Mouse (Mus musculus) left cerebral cortex, postnatal 36 days (tissue): ENCODE measurements at regions not wholly inside any gene's neighbourhood (a gene's known extent, or its start where the extent isn't known, plus 50 kb on each side); places are given as distances from the start of the nearest gene placed in this dataset.
A peak's percentile ranks its signal among the peaks of the same experiment; 100 is the strongest.

Source experiments
- DNase-seq, 2 experiments: peaks; one replicate each; pipeline ENCODE4 v3.0.0; 2021 to 2022; ENCODE audit warnings: low spot score in 2 of 2, mixed read lengths in 1 of 2
- intact Hi-C: fragments of 180-260 bp; cut with DNase I; formaldehyde crosslinking; loops from one replicate; pipeline ENCODE4 v1.15.1; 2025

DNA sequence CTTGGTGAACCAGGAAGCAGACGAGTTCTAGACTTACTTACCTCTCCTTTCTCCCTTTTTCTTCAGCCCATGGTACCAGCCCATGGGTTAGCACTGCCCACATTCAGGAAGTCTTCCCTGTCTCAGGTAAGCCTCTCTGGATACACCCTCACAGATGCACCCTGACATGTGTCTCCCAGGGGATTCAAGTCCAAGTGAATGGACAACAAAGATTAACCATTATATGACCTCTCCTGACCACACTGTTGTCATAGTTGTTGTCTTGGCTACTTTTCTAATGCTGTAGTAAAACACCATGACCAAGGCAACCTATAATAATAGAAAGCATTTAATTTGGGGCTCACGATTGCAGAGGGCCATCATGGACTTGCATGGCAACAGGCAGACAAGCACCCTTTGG is 98.8 kb upstream of the Vash1 start:
- intact Hi-C loops = no loop called here
- no peak for DNase-seq

DNA sequence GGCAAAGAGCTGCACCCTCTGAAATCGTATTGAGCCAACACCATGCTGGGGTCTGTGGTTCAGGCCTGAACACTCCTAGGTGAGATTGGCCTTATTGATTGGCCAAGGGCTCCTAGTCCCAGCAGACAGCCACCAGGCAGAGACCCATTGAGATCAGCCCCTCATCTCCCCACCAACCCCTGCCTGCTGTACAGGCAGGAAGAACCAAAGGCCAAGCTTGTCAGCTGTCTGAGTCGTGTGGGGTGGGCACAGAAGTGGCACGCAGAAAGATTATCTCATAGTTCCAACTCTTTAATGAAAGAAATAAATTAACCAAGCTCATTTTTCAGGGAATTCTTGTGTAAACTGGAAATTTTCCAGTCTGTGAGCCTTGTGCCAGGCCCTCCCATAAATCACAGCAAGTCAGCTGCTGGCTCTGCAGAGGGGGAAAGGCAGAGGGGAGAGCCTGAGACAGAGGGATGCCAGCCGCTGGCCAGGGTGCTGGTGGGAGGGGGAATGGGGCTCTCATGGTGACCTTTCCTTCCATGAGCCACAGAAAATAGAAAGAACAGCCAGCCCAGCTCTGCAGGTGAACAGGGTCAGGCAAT is 98.3 kb upstream of the Vash1 start:
- DNase-seq = no peak
- intact Hi-C loops = no loop called here

DNA sequence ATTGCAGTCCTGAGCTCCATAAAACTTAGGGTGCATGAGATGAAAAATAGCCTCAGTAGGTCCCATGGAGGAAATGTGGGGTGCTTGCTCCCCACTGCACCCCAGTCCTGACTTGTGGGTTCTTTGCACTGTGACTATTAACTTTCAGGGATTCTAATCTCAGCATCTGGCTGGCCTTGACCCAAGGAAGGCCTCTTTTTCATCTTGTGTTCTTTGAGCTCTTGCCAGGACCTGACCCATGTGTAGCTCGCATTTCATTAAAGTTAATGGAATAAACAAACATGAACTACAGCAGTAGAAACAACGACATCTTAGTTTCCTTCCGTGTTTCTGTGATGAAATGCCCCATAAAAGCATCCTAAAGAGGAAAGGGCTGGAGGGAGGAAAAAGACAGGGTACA is 96.4 kb upstream of the Vash1 start:
- DNase-seq = no peak
- intact Hi-C loops = no loop called here

DNA sequence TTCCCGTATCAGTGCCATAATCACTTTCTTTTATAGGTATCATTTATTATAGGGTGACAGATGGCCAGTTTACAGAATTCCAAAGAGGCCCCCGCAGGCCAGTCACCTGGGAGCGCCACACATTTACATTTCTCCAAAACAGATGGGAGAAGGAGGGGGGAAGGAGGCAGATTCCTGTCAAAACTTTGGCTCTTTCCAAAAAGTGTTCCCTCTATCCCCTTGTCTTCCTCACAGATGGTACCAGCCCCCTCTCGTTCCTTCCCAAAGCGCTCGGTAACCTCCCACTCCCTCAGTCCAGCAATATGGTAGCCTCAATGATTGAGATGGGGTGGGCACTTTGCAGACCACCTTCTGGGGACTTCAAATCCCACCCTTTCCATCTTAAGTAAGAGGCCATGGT is 90.5 kb upstream of the Vash1 start:
- DNase-seq = no peak
- intact Hi-C loops = no loop called here

DNA sequence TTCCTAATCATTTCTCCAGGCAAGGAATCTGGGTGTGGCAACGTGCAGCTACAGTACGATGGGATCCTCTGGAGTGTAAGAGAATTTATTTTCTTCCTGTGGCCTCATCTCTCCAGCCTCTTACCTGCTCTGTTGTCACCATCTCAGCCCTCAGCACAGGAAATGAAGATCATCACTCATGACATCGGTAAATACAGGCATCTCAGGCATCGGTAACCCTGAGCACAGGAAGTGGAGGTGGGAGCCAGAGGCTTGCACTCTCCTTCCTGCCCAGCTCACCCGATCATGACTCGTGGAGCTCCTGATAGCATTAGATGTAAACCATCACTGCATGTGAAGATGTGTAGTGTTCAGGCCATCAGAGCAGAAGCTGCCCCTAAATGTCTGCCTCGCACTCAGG is 86.0 kb upstream of the Vash1 start:
- intact Hi-C loops = no loop called here
- DNase-seq = no peak

DNA sequence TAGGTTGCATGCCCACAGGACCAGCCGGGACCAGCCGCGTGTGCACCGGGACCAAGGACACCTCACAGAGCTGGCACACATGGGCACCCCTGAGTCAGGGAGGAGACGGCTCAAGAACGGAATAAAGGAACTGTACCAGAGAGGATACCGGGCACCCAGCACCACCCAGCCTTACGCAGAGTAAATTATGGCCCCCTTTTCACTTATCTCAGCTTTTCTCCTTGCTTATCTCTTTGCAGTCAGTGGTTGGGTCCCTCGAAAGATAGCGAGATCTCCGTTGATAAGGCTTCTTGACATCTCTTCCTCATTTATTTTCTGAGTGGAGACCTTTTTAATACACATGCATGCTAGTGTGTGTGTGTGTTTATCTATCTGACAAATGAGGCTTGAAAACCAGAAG is 83.9 kb upstream of the Vash1 start:
- intact Hi-C loops = no loop called here
- DNase-seq = no peak

DNA sequence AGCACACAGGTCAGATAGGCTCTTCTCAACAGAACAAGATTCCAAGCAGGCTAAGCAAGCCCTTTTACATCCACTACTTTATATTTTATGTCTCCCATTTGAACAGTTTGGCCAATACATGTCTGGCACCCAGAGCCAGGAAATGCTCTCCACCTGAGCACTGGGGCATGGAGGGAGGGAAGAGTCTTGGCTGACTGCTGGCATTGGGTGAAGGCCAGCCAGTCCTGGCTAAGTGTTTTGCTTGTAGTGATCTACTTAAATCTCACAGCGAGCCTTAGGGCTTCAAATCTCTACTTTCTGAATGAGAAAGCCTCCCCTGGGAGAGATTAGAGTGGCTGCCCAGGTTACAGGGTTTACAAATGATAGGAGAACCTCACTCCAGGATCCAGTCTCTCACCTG is 78.5 kb upstream of the Vash1 start:
- intact Hi-C loops = no loop called here
- DNase-seq = no peak

DNA sequence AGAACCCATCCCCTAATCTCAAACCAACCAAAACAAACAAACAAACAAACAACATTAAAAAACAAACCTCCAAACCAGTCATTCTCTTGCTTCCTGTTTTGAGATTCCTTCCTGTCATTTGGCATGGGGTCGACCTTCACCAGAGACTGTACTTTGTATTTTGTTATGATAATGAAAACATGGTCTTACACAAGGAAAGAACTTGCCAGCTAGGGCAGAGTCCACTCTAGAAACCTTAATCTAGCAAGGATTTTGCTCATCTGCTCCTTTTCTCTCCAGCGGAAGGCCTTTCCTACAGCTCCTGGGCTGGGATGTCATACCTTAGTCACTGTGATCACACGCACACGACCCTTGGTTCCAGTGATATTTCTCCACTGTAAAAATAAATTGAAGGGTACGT is 75.0 kb upstream of the Vash1 start:
- intact Hi-C loops = no loop called here
- no peak for DNase-seq

DNA sequence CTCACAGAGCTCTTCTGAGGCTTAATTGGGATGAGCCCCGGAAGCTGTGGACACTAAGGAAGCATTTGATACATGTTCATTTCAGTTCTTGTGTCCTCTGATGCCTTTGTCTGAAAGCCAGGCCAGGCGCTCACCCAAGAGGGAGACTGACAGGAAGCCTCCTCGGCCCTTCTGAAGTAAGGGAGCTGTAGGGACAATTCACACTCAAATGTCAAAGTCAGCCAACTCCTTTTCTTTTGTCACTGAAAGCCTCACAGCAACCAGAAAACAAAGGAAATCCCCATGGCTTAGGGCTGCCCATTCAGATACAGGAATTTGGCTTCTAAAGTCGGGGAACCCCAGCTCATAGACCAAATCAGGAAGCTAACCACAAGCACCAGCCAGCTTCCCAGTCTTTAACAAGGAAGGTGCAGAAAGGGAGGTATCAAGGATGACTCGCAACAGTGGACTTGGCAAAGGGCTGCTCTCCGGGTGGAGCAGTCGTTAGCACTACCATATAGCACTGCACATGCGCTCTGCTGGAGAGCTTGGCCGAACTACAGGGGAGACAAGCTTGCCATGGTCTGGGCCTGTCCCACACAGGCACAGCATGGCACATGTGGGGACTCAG is 66.0 kb upstream of the Vash1 start:
- intact Hi-C loops = no loop called here
- DNase-seq = no peak

DNA sequence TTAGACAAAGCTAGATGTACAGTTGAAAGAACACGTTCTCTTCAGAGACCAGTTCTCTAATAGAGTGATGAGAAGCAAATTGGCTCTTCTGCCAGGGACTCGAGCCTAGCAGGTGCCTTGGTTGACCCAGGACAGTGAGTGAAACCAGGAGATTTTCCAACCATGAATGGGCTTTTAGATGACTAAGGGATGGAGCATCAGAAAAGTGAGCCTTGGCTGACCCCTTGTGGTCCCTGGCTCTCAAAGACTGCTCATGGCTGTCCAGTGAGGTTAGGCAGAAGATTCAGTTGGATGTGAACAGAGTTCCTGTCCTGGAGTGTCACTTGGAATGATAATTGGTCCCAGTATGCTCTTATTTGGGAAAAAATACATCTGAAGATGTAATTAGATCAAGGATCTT is 64.3 kb upstream of the Vash1 start:
- peak; percentile 9 to 32 for DNase-seq
- intact Hi-C loops = loop anchor here (1.0 kb wide), 1 partner anchor 482 kb away; no protein-coding TSS in a partner anchor

DNA sequence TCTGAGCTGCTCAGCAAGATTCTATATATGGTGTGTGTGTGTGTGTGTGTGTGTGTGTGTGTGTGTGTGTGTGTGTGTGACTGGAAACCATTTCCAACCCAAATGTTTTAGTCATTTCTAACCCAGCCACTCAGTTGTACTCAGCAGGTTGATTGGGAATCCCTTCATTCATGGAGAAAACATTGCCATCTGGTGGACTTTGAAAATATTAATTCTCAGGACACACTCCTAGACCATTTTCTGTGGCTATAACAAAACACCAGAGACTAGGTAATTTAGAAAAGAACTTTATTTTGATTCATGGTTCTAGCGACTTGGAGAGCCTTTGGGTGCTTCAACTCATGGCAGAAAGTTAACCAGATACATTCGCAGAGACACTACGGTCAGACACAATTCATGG is 62.2 kb upstream of the Vash1 start:
- DNase-seq = no peak
- intact Hi-C loops = no loop called here

DNA sequence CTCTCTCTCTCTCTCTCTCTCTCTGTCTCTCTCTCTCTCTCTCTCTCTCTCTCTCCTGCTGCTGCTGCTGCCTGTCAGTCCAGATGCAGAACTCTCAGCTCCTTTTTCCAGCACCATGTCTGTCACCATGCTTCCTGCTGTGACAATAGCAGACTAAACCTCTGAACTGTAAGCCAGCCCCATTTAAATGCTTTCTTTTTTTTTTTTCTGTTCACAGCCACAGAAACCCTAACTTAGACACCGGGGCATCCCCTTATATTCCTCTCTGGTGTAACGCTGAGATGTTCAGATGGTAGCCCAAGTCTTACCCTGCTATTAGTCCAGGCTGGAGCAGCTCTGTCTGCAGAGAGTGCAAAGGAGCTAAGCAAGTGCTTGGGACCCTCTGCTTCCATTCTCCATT is 54.3 kb upstream of the Vash1 start:
- DNase-seq = no peak
- intact Hi-C loops = no loop called here

DNA sequence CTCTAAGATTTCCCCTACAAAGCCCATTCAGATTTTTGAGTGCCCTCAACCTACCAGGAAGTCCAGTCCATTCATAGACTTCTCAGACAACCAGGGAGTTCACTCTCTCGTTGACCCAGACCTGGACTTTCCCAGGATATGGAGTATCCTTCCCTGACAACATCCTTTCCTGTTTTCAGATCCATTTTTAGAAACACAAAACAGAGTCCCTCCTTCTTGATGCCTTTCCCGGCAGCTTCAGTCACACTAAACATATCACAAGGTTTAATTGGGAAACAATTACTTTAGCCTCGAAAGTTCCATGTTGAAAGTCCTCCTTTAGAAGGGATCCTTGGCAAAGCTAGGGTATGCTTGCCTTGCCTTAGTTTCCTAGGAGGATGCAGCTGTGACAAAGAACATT is 51.8 kb upstream of the Vash1 start:
- intact Hi-C loops = no loop called here
- DNase-seq = no peak

DNA sequence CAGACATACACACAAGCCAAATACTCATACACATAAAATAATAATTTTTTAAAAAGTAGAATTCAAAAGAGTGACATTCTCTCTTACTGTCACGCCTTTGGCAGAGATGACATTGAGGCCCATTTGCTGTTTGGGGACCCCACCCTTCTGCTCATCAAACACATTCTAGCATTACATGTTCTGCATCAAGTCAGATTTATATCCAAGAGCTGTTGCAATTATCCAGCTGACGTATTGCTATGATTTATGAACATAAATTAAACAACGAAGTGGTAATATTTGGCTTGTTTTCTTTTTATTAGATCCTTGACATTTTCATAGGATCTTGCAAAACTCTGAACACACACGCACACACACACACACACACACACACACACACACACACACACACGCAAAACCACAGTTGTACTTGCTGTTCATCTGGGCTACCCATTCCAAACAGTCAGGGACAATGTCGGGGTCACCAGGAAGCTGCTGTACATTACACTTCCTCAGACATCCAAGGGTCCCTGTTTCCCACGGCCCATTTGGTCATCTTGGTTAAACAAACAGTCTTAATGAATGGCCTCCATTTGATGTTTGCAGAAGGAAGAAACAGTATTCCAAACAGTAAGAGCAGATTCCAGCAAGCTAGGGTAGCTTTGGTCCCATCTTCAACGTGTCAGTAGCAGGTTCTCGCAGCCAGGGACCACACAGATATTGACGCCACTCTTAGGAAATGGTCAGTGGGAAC is 50.3 kb upstream of the Vash1 start:
- intact Hi-C loops = no loop called here
- no peak for DNase-seq
